Mouse (Mus musculus) stomach, postnatal 0 days (tissue): ENCODE measurements around the gene Camkk2.

Experiments
- CTCF ChIP-seq: IDR thresholded peaks from 2 replicates; pipeline ENCODE4 v1.5.1; 2016; ENCODE audit warnings: antibody characterized with exemption, low read depth, mild to moderate bottlenecking, moderate library complexity
- EP300 ChIP-seq: optimal IDR thresholded peaks from 2 replicates; pipeline ENCODE3; 2016; ENCODE audit warnings: antibody characterized with exemption

DNA sequence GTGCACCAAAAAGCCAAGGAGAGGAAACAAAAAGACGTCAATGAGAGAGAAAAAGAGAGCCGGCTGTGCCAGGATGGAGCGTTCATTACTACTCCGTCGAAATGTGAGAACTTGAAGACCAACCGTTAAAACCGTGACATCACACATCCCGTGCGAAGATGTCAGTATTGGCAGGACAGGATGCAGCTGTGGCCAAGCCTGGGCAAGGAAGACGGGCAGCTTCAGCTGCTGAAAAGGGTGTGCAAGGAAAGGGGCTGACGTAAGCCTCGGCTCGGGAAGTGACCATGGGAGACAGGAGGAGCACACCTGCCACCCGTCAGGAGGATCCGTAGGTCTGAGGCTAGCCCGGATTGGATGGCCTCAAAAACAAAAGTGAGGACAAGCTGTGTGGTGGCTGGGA, 24.7 kb downstream of the Camkk2 start:
- TF ChIP-seq EP300 (no peak), CTCF (no peak)
